Mouse (Mus musculus) liver, postnatal 0 days (tissue): Measurements from ENCODE around the gene Gm13288.
"Not testable (repeated sequence)": the region's sequence is repeated elsewhere in the genome, so short reads cannot be mapped to it uniquely, and the experiment has no call there.

Experiments
- CTCF ChIP-seq: sonication (generic); IDR thresholded peaks from 2 replicates; pipeline ENCODE4 v1.5.1; 2016; ENCODE audit warnings: antibody characterized with exemption, low read depth
- EP300 ChIP-seq: IDR thresholded peaks from 2 replicates; pipeline ENCODE4 v1.6.1; 2016; ENCODE audit warnings: antibody characterized with exemption, low read depth, mild to moderate bottlenecking

DNA sequence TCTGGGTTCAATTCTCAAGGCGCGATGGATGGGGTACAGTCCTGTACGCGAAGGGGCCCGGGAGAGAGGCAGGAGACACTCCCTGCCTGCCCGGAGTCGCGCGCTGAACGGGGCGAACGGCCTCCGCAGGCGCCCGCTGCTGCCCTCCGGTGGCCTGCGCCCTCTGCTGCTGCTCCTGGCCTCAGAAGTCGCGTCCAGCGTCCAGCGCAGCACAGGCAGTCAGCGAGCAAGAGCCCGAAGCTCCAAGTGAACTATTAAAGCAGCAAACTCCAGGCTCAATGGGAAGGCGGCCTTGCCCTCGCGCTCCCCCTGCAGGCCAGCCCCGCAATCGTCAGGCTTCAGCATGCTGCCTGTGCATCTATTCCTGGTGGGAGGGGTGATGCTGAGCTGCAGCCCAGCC, 44.9 kb upstream of the Gm13288 start:
- TF ChIP-seq CTCF: peak; percentile 69
- not testable (repeated sequence) for TF ChIP-seq EP300
